Mouse (Mus musculus) hindbrain, embryonic 16.5 days (tissue): ENCODE data around the gene Bmf. TPM values are rescaled to one million over a fixed set of nuclear protein-coding genes. Genes with fewer than 3 reads are reported as not detected.

Experiments used
- ATAC-seq: fragments of 200-750 bp; cut with Nextera tagmentation; 2 replicates; pipeline ENCODE4 v1.8.0; 2017; ENCODE audit warnings: moderate TSS enrichment, moderate library complexity
- H3K27ac ChIP-seq: fragments of 300-500 bp; sonication (generic); 2 replicates; pipeline ENCODE4 v1.5.1; 2014; ENCODE audit warnings: low read depth, mild to moderate bottlenecking, control low read depth, low read length, moderate library complexity
- H3K27me3 ChIP-seq: fragments of 300-500 bp; sonication (generic); replicated peaks from 2 replicates; pipeline ENCODE4 v1.6.1; 2014; ENCODE audit warnings: low read length; ENCODE audit not compliant: control insufficient read depth, insufficient read depth
- H3K36me3 ChIP-seq: fragments of 300-500 bp; sonication (generic); 2 replicates; pipeline ENCODE4 v1.6.1; 2014; ENCODE audit warnings: mild to moderate bottlenecking, low read length, moderate library complexity, mixed read lengths; ENCODE audit not compliant: control insufficient read depth, insufficient read depth
- H3K4me1 ChIP-seq: fragments of 300-500 bp; sonication (generic); 2 replicates; pipeline ENCODE4 v1.6.1; 2014; ENCODE audit warnings: low read depth, low read length; ENCODE audit not compliant: control insufficient read depth, insufficient read depth
- H3K4me2 ChIP-seq: fragments of 300-500 bp; sonication (generic); 2 replicates; pipeline ENCODE4 v1.6.1; 2014; ENCODE audit warnings: mild to moderate bottlenecking, low read length, control low read depth, moderate library complexity
- H3K4me3 ChIP-seq: fragments of 300-500 bp; sonication (generic); 2 replicates; pipeline ENCODE4 v1.5.1; 2014; ENCODE audit warnings: mild to moderate bottlenecking, low read length, control low read depth, moderate library complexity
- H3K9ac ChIP-seq: fragments of 300-500 bp; sonication (generic); 2 replicates; pipeline ENCODE4 v1.6.1; 2014; ENCODE audit warnings: low read depth, mild to moderate bottlenecking, control low read depth, low read length, moderate library complexity
- H3K9me3 ChIP-seq: fragments of 300-500 bp; sonication (generic); 2 replicates; pipeline ENCODE4 v1.6.1; 2014; ENCODE audit warnings: mild to moderate bottlenecking, low read length, moderate library complexity; ENCODE audit not compliant: control insufficient read depth
- WGBS: fragments of 180-500 bp; shearing (Covaris S2); extraction: QIAGEN DNeasy Blood & Tissue Kit; methylation state at CpG from one replicate; pipeline ENCODE4 v1.1.7; 2014; 5-methylcytosine and 5-hydroxymethylcytosine counted together
- polyA plus RNA-seq: library from polyadenylated mRNA; unstranded; fragments of >200 nt; fragmentation: Nextera tagmentation; extraction: Ambion mirVana; gene quantifications from 2 replicates; pipeline ENCODE4 v1.2.1, GENCODE M21; 2015

The Bmf gene
- polyA plus RNA-seq, 1 experiment from 2014 or later: 1.6 TPM

DNA sequence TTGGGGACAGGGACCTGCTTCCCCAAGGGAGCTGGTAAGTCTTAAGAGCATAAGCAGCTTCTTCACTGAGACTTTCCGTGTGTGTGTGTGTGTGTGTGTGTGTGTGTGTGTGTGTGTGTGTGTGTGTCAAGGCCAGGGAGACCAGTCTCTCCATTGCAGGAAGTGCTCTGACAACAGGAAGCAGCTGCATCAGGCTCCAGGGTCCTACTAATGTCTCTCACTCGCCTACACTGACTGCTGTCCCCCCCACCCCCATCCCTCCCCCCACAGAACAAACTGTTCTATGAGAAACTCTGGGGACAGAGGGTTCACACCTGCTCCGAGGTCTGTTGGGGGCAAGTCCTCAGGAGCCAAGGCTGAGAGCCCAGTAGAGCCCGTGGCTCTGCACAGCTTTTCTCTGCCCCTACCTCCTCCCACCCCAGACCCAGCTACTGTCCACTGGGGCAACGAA lies 58.2 kb downstream of the Bmf start:
- no peaks in the 10 kb centered on the region for H3K9me3 ChIP-seq
- H3K4me3 ChIP-seq: no peak overlapping the region
- 60% methylated on average over 5 of the region's 5 CpGs for WGBS
- no peak for ATAC-seq
- H3K4me1 ChIP-seq: no peaks in the 10 kb centered on the region
- H3K27ac ChIP-seq: no peak overlapping the region
- no peak overlapping the region for H3K4me2 ChIP-seq
- no peak overlapping the region for H3K9ac ChIP-seq
- H3K27me3 ChIP-seq: no peaks in the 10 kb centered on the region
- H3K36me3 ChIP-seq: no peaks in the 10 kb centered on the region

DNA sequence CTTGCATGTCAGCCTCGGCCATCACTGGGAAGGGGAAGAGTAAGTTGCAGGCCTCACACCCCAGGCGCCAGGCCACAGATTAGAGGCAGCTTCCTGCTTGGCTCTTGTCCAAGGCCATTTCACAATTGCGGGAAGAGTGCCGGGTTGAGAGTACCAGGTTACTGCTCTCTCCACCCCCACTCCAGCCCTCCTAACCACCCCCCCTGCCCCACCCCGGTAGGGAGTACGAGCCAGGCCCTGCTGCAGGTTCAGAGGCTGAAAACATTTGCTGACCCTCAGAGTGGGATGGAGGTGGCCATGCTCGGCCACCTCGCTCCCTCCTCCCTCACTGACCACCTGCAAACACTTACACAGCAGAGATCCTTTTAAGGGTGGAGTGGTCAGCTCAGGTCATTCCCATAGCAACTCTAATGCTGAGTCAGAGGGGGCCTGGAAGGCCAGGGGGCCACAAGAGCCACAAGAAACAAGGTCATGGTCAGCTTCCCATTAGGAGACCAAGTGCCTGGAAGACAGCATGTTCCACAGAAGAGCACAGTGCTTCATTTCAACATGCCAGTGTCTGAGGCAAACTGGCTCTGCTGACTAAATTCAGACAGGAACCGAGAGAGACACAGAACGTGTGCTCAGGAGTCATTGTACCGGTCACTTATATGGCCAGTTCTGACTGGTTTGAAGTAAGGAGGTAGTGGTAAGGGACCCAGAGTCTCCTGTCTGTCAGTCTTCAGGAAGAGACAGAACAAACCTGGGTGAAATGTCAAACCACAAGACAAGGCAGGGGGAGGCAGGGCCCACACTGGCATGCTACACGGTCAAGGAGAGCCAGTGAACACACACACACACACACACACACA lies 59.0 kb downstream of the Bmf start:
- no peak overlapping the region for H3K27ac ChIP-seq
- 45% methylated on average over 12 of the region's 12 CpGs for WGBS
- ATAC-seq: peak; percentile 20; the same call in 1 of the 2 replicates

DNA sequence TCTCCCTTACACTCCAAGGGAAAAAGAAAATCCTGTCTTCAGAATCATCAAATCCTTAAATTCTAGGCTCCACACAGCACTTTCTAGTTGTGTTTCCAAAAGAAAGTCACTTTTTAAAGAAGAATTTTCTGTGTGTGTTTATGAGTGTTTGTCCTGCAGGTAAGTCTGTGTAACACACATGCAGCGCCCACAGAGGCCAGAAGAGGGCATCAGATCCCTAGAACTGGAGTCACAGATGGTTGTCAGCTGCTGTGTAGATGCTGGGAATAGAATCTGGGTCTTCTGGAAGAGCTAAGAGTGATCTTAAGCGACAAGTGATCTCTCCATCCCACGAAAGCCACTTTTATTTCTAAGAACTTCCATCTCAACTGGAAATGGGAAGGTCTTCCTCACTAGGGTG lies 61.7 kb downstream of the Bmf start:
- no peak overlapping the region for H3K27ac ChIP-seq
- H3K36me3 ChIP-seq: no peaks in the 10 kb centered on the region
- 64% methylated on average over 3 of the region's 3 CpGs for WGBS
- H3K4me3 ChIP-seq: no peak overlapping the region
- no peaks in the 10 kb centered on the region for H3K9me3 ChIP-seq
- no peaks in the 10 kb centered on the region for H3K4me1 ChIP-seq
- no peaks in the 10 kb centered on the region for H3K27me3 ChIP-seq
- H3K4me2 ChIP-seq: no peak overlapping the region
- H3K9ac ChIP-seq: no peak overlapping the region
- no peak for ATAC-seq

More for the DNA sequence above, 59.0 kb downstream of the Bmf start:
- H3K9ac ChIP-seq: no peak overlapping the region
- no peaks in the 10 kb centered on the region for H3K27me3 ChIP-seq
- H3K4me3 ChIP-seq: no peak overlapping the region
- no peak overlapping the region for H3K4me2 ChIP-seq
- no peaks in the 10 kb centered on the region for H3K4me1 ChIP-seq
- H3K36me3 ChIP-seq: no peaks in the 10 kb centered on the region
- no peaks in the 10 kb centered on the region for H3K9me3 ChIP-seq

DNA sequence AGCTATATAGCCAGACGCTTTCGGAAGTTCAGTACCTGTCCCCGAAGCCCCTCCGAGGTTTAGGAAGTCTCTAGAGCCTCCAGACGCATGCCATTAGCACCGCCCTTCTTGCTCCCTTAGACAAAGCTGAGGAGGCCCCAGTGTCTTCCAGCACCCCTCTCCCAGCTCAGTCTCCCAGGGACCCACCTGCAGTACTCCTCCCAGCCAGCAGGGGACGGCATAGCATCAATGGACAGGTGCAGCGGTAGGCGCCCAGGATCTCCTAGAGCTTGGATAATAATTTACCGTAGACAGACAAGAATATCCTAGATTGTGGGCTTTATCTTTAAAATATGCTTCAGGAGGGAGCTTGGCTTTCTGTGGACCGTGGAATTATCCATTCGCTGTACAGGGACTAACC lies 62.6 kb downstream of the Bmf start:
- H3K9ac ChIP-seq: no peak overlapping the region
- no peaks in the 10 kb centered on the region for H3K4me1 ChIP-seq
- H3K4me2 ChIP-seq: no peak overlapping the region
- H3K9me3 ChIP-seq: no peaks in the 10 kb centered on the region
- 16% methylated on average over 12 of the region's 12 CpGs for WGBS
- H3K27me3 ChIP-seq: no peaks in the 10 kb centered on the region
- no peak overlapping the region for H3K27ac ChIP-seq
- ATAC-seq: peak; percentile 43; the same call in 1 of the 2 replicates
- no peaks in the 10 kb centered on the region for H3K36me3 ChIP-seq
- no peak overlapping the region for H3K4me3 ChIP-seq

DNA sequence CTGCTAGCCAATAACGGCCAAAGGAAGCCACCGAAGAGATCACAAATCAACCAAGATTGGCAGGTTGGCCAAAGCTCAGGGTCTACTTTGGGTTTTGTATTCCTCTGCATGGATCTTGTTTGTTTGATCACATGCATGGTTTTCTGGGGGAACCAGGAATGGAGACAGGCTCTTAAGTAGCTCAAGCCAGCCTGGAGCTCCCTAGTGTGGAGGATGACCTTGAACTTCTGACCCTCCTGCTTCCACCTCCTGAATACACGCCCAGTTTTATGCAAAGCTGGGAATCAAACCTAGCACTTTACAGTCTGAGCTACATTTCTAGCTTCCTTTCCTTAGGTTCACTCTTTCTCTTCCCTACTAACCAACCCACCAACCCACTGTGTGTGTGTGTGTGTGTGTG lies 64.1 kb downstream of the Bmf start:
- Histone ChIP-seq H3K36me3 (no peaks in the 10 kb centered on the region), H3K27me3 (no peaks in the 10 kb centered on the region), H3K27ac (no peak overlapping the region), H3K9me3 (no peaks in the 10 kb centered on the region), H3K4me2 (no peak overlapping the region), H3K4me3 (no peak overlapping the region), H3K4me1 (no peaks in the 10 kb centered on the region), H3K9ac (no peak overlapping the region)
- ATAC-seq: no peak
- WGBS: 80% methylated on average over 3 of the region's 3 CpGs

DNA sequence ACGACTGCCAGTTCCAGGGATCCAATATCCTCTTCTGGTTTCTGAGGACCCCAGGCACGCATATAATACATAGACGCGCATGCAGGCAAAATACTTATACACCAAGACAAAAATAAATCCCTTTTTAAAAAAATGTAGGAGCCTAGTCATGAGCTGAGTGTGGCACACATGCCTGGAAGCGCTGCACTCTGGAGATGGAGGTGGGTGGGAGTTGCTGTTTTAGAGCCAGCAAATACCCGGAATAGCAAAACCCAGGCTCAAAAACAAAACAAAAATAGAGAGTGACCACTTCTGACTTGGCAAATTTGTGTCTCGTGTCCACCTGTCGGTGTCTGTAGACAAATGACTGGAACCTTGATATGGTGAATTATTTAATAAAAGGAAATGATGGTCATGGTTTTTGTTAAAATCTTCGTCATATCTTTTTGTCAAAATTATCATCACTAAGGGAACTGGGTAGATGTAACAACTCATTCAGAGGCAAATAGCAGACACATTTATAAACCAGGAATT lies 65.0 kb downstream of the Bmf start:
- 88% methylated on average over 9 of the region's 9 CpGs for WGBS

DNA sequence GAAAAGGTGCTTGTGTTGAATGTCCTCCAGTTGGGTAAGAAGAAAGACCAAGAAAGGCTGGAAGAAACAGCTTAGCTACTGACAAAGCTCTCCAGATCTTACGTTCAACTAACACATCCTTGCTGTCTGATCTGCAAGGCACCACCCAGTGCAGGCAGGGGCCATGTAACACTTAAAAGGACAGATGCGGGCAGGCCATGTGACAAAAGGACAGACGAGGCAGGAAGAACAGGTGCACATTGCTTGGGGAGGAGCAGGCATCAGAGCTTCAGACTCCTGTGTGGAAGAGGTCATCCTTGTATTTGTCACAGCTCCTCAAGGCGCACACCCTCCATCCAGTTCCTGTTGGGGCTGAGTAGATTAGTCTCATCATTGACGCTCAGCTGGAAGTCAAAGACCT lies 66.5 kb downstream of the Bmf start:
- Histone ChIP-seq H3K27me3 (no peaks in the 10 kb centered on the region), H3K9me3 (no peaks in the 10 kb centered on the region), H3K4me1 (peaks cover 8% of the 10 kb centered on the region), H3K9ac (no peak overlapping the region), H3K4me2 (no peak overlapping the region), H3K36me3 (no peaks in the 10 kb centered on the region), H3K4me3 (no peak overlapping the region), H3K27ac (no peak overlapping the region)
- 90% methylated on average over 5 of the region's 5 CpGs for WGBS
- ATAC-seq: no peak

More for the DNA sequence above, 65.0 kb downstream of the Bmf start:
- Histone ChIP-seq H3K9me3 (no peaks in the 10 kb centered on the region), H3K4me3 (no peak overlapping the region), H3K36me3 (no peaks in the 10 kb centered on the region), H3K27ac (no peak overlapping the region), H3K4me1 (no peaks in the 10 kb centered on the region), H3K27me3 (no peaks in the 10 kb centered on the region), H3K4me2 (no peak overlapping the region), H3K9ac (no peak overlapping the region)
- ATAC-seq: no peak

DNA sequence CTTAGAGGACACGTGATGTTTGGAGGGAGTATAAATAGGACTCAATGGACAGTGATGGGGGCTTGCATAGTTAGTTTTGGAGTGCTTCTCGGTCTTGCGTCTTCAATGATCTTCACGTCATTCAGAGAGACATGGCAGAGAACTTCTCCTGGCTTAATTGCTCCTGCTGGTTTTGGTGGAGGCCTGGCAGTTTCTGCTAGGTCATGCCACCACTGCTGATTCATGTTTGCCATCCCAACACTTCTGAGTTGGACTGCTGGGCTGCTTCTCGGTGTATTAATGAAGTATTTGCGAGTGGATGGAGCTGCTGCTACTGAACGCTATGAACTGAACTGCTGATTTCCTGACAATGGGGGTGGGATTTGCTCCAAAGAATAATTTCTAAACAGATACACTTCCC lies 68.6 kb downstream of the Bmf start:
- Histone ChIP-seq H3K27ac (no peak overlapping the region), H3K36me3 (peaks cover 4% of the 10 kb centered on the region), H3K4me3 (no peak overlapping the region), H3K27me3 (no peaks in the 10 kb centered on the region), H3K9me3 (no peaks in the 10 kb centered on the region), H3K9ac (no peak overlapping the region), H3K4me1 (peaks cover 14% of the 10 kb centered on the region), H3K4me2 (no peak overlapping the region)
- 94% methylated on average over 7 of the region's 7 CpGs for WGBS
- ATAC-seq: no peak

DNA sequence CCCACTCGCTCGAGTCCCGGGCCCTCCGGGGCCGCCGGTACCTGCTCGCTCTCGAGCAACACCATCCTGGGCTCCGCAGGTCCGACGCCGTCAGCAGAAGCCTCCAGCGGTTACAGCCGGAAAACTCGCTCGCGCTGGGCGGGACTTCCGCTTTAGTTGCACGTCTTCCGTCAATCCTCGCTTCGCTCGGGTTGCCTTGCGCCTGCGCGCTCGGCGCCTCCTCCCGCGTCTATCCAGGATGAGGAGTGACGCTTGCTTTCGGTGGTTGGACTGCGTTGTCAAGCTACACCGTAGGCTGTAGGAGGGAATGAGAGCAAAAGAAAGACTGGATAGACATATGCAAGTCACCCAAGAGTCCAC lies 70.0 kb downstream of the Bmf start, which contains the start of gene Srp14:
Gene Srp14, minus strand, starts transcription at position 162 of the 360 bp plus-strand sequence.
- Histone ChIP-seq H3K27me3 (no peaks in the 10 kb centered on the region), H3K9me3 (no peaks in the 10 kb centered on the region), H3K4me3 (peak within 1 kb of the TSS; percentile 90), H3K4me2 (peak within 1 kb of the TSS; percentile 89), H3K9ac (peak within 1 kb of the TSS; percentile 93), H3K36me3 (peaks cover 12% of the 10 kb centered on the region), H3K4me1 (peaks cover 14% of the 10 kb centered on the region), H3K27ac (peak within 1 kb of the TSS; percentile 85)
- ATAC-seq: peak; percentile 98
- WGBS: under 1% methylated on average over 35 of the region's 35 CpGs
